Mouse (Mus musculus): ENCODE data around the gene Mia2.

DNA sequence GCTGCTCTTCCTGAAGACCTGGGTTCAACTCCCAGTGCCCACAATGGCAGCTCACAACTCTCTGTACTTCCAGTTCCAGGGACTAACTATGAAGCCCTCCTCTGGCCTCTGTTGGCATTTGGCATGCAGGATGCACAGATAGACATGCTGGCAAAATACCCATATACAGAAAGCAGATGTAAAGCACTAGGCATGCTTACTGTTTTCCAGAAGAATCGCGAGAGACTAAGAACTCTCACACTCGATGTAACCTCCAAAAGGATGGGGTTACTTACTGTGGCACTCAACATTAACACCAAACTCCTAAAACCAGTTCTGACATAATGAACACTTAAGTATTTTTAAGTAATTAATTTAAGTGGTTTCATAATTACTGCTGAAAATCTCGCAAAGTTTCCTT is 35.3 kb upstream of the Mia2 start:
- TF ChIP-seq CTCF (IDR thresholded peaks at IDR 0.05; ENCODE audit: borderline replicate concordance, insufficient read depth, low read depth, low read length) (no peak), POLR2A (IDR thresholded peaks at IDR 0.05; ENCODE audit: borderline replicate concordance, insufficient read depth, low read length) (no peak)

Measured in cerebellum, adult 2 months (tissue).